8 mouse cellular contexts compared by ENCODE assay signal in genomic region chr2:6871281-6872130, GRCm38 (mm10).
DNase-seq lines count a peak whose midpoint lies in the region; ATAC-seq lines count a peak whose summit lies in the region.

No protein-coding gene starts in this region.

- 0 out of 2 replicates have a peak, but pooled peaks cover 5% of the 10 kb centered on the region for H3K4me1 ChIP-seq in heart, embryonic 10.5 days
- peaks cover 60% of the 10 kb centered on the region for H3K4me1 ChIP-seq in hindbrain, embryonic 15.5 days (replicated peaks)

- no peaks in the 10 kb centered on the region for H3K9me3 ChIP-seq in heart, embryonic 10.5 days
- no peaks in the 10 kb centered on the region for H3K9me3 ChIP-seq in hindbrain, embryonic 15.5 days

- H3K36me3 ChIP-seq in heart, embryonic 10.5 days: no peaks in the 10 kb centered on the region
- H3K36me3 ChIP-seq in hindbrain, embryonic 15.5 days: no peaks in the 10 kb centered on the region

- H3K27ac ChIP-seq in heart, embryonic 10.5 days: peak overlapping the region; percentile 94
- H3K27ac ChIP-seq in hindbrain, embryonic 15.5 days (replicated peaks): peak overlapping the region; percentile 97

- peaks cover 10% of the 10 kb centered on the region; the same call in 1 of the 2 replicates for H3K27me3 ChIP-seq in heart, embryonic 10.5 days (ENCODE audit: insufficient read depth, poor library complexity, severe bottlenecking)
- no peaks in the 10 kb centered on the region for H3K27me3 ChIP-seq in hindbrain, embryonic 15.5 days

- no peak for DNase-seq in heart, embryonic 10.5 days (ENCODE audit: low spot score)
- DNase-seq in heart, adult 11 months: no peak
- peak; percentile 40 to 74 for DNase-seq in cerebellum, postnatal 25 days
- DNase-seq in lung, postnatal 36 days: peak; percentile 23
- DNase-seq in gastrocnemius, postnatal 25 days: no peak

- peak overlapping the region; percentile 91 for H3K4me2 ChIP-seq in hindbrain, embryonic 15.5 days

- H3K9ac ChIP-seq in hindbrain, embryonic 15.5 days: peak overlapping the region; percentile 97

- 4% methylated on average over 40 of the region's 40 CpGs for WGBS in heart, embryonic 10.5 days
- WGBS in hindbrain, embryonic 15.5 days: 3% methylated on average over 31 of the region's 40 CpGs

- peak overlapping the region; percentile 80 for H3K4me3 ChIP-seq in heart, embryonic 10.5 days
- peak overlapping the region; percentile 87 for H3K4me3 ChIP-seq in hindbrain, embryonic 15.5 days

- ATAC-seq in CD4-positive, CD25-positive, alpha-beta regulatory T cell, adult 4 months: peak; percentile 9
- ATAC-seq in hindbrain, embryonic 15.5 days (ENCODE audit: low FRiP score, low read depth): peak; percentile 55
- no peak for ATAC-seq in megakaryocyte-erythroid progenitor cell, adult 5-6 weeks (replicated peaks; ENCODE audit: low FRiP score, low TSS enrichment, poor library complexity, severe bottlenecking)

Comparison
In these comparisons a context has a peak if more than half of its experiments do, and no peak if none do; other contexts are left out.
1. DNase-seq: peak in cerebellum, postnatal 25 days (2 of 2) and lung, postnatal 36 days (single experiment); none in heart, embryonic 10.5 days (single experiment), heart, adult 11 months (single experiment) and gastrocnemius, postnatal 25 days (single experiment).